Mouse (Mus musculus): ENCODE results near the gene Tmem8.

GRCm38 (mm10) chr17:26151886-26152630 is 39.0 kb downstream of the Tmem8 start:
- TF ChIP-seq CTCF (IDR thresholded peaks at IDR 0.05; ENCODE audit: control insufficient read depth, insufficient read depth, insufficient replicate concordance, low read depth, low read length) (no peak), POLR2A (IDR thresholded peaks at IDR 0.05; ENCODE audit: control insufficient read depth, low read depth, low read length) (no peak)
